Mouse (Mus musculus) small intestine, adult 2 months (tissue): ENCODE measurements at regions not wholly inside any gene's neighbourhood (a gene's known extent, or its start where the extent isn't known, plus 50 kb on each side); places are given as distances from the start of the nearest gene placed in this dataset.

ENCODE experiments used
- H3K27ac ChIP-seq: fragments of 200-500 bp; 2 replicates; pipeline ENCODE4 v1.5.1; 2012; ENCODE audit warnings: low read depth, low read length, control low read depth, inconsistent platforms; ENCODE audit not compliant: insufficient read depth
- H3K27me3 ChIP-seq: fragments of 200-500 bp; 2 replicates; pipeline ENCODE4 v1.6.1; 2012; ENCODE audit warnings: mild to moderate bottlenecking, moderate library complexity, low read length, inconsistent platforms; ENCODE audit not compliant: control insufficient read depth, insufficient read depth
- H3K36me3 ChIP-seq: fragments of 200-500 bp; 2 replicates; pipeline ENCODE4 v1.6.1; 2012; ENCODE audit warnings: mild to moderate bottlenecking, low read length, control low read depth, inconsistent platforms; ENCODE audit not compliant: control insufficient read depth, insufficient read depth
- H3K4me1 ChIP-seq: fragments of 200-500 bp; 2 replicates; pipeline ENCODE4 v1.6.1; 2012; ENCODE audit warnings: low read length, inconsistent platforms, mixed read lengths; ENCODE audit not compliant: control insufficient read depth, insufficient read depth, insufficient read length
- H3K4me3 ChIP-seq: fragments of 200-500 bp; 2 replicates; pipeline ENCODE4 v1.5.1; 2012; ENCODE audit warnings: low read depth, mild to moderate bottlenecking, control low read depth, inconsistent platforms, low read length, moderate library complexity
- CTCF ChIP-seq: fragments of 200-500 bp; IDR thresholded peaks from 2 replicates; pipeline ENCODE4 v1.5.1; 2012; ENCODE audit warnings: low read depth, mild to moderate bottlenecking, control low read depth, inconsistent platforms, low read length, moderate library complexity, mixed read lengths; ENCODE audit not compliant: insufficient replicate concordance, insufficient read length; ENCODE audit errors: extremely low read depth
- POLR2A ChIP-seq: fragments of 200-500 bp; IDR thresholded peaks from 2 replicates; pipeline ENCODE4 v1.6.1; 2012; ENCODE audit warnings: low read depth, mild to moderate bottlenecking, control low read depth, inconsistent platforms, low read length, moderate library complexity
- WGBS: fragments of 180-500 bp; shearing (Covaris S2); methylation state at CpG from one replicate; pipeline ENCODE4 v1.1.7; 2018; 5-methylcytosine and 5-hydroxymethylcytosine counted together

DNA sequence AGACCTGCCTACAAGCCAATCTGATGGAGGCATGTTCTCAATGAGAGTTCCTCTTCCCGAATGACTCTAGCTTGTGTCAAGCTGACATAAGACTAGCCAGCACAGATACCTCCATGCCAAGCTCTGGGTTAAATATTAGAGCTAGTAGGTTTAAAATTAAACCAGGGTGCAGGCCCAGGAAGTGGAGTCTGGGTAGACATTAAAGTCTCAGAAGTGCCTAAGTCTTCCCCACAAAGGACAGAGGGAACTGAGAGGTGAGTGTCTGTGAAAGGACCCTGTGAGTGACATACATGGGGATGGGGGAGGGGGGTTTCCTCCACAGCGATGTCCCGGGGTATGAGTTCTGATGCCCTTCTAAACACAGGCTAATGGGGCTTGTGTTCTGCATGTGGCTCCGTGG is 90.2 kb upstream of the Sertad2 start:
- Histone ChIP-seq H3K36me3 (no peaks in the 10 kb centered on the region), H3K27ac (peak overlapping the region; percentile 51), H3K4me3 (peak overlapping the region; percentile 46), H3K27me3 (no peaks in the 10 kb centered on the region), H3K4me1 (peaks cover 18% of the 10 kb centered on the region)
- 22% methylated on average over 4 of the region's 4 CpGs for WGBS
- no peak for TF ChIP-seq CTCF
- no peak for TF ChIP-seq POLR2A

DNA sequence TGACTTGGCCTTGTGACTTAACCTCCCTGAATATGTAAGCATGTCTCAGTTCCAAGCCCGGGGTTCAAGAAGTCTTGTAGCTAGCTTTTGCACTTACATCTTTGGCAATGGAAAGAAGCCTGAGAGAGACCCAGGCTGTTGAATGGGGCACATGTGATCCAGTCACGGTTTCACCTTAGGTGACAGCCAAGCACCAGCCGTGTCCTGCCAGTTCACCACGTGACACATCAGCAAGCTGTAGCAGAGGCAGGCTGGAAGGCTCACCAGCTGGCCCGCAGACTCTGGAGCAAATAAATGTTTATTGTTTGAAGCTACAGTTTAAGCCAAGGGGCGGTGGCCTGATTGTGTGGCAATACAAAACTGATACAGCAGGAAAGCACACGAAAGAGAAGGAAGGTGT is 89.3 kb upstream of the Sertad2 start:
- 24% methylated on average over 7 of the region's 7 CpGs for WGBS
- TF ChIP-seq POLR2A: no peak
- TF ChIP-seq CTCF: no peak
- H3K4me1 ChIP-seq: peaks cover 18% of the 10 kb centered on the region
- H3K36me3 ChIP-seq: no peaks in the 10 kb centered on the region
- H3K4me3 ChIP-seq: no peak overlapping the region
- no peaks in the 10 kb centered on the region for H3K27me3 ChIP-seq
- peak overlapping the region; percentile 51 for H3K27ac ChIP-seq

DNA sequence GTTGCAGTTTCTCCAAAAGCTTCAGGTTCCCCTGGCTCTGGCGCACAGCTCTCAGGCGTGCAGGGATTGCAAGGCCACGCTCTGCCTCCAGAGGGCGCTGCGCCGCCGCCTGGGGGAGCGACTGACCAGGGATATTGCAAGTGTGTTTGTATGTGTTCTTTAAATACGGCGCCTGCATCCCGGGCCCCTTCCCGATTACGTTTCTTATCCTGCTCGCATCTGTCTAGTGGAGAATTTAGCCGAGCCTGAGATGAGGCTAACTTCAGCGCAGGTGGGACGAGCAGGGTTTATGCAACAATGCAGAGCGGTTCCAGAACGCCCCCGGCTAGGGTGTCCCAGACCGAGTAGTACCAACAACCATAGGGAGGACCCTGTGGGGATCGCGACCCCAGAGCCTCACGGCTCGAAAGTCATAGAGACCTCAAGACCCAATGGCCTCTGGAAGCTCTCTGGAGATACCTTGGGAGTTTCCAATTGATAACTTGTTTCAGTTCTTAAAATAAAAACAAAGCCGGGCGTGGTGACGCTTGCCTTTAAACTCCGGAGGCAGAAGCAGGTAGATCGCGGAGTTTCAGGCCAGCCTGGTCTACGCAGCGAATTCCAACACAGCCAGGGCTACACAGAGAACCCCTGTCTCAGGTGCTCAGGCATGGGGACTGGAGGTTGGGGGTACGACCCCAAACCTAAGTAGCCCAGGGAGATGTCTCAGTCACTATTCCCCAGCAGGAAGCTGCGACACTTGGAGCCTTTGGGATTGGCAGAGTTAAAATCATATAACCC is 87.8 kb upstream of the Sertad2 start:
- peak; percentile 99 for TF ChIP-seq CTCF
- TF ChIP-seq POLR2A: peak; percentile 44; the same call in 1 of the 2 replicates
- H3K27ac ChIP-seq: no peak overlapping the region
- WGBS: under 1% methylated on average over 35 of the region's 35 CpGs

DNA sequence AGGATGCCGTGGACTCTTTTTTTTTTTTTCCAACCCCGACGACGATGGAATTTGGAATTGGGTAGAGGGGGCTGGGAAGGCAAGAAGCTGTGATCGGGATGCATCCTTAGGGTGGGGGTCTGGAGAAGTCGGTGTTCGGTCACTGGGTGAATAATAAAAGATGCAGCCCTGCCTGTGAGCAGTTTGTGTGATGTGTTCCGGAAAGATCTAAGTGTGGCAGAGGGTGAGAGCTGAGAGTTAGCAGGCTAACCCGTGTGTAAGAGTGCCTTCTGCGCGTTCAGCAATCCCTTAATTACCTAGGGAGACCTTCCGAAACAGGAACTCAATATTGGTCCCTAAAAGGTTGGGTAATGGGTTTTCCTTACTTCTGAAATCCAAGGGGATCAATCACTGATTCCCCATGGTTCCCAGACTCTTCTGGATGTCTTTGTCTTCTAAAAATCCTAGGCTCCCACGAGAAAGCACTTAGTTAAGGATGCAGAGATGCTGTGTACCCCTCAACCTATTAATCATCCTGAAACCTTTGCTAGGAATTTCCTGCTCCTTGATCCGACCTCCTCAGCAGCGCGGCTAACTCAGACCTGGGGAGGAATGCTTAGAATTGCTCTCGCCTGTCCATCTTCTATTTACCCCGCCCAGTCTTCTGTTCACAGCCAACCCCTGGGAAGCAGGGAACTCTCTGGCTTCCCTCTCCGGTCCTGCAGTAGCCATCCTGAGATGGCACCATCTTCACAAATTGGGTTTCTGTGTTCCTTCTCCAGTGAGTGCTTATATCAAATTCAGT is 87.0 kb upstream of the Sertad2 start:
- Histone ChIP-seq H3K4me3 (peak overlapping the region; percentile 77), H3K27me3 (no peaks in the 10 kb centered on the region), H3K4me1 (peaks cover 22% of the 10 kb centered on the region), H3K27ac (no peak overlapping the region), H3K36me3 (no peaks in the 10 kb centered on the region)
- no peak for TF ChIP-seq CTCF
- TF ChIP-seq POLR2A: no peak
- 21% methylated on average over 19 of the region's 19 CpGs for WGBS

More for the DNA sequence above, 87.8 kb upstream of the Sertad2 start:
- peak overlapping the region; percentile 77 for H3K4me3 ChIP-seq
- no peaks in the 10 kb centered on the region for H3K36me3 ChIP-seq
- H3K4me1 ChIP-seq: peaks cover 18% of the 10 kb centered on the region
- no peaks in the 10 kb centered on the region for H3K27me3 ChIP-seq

DNA sequence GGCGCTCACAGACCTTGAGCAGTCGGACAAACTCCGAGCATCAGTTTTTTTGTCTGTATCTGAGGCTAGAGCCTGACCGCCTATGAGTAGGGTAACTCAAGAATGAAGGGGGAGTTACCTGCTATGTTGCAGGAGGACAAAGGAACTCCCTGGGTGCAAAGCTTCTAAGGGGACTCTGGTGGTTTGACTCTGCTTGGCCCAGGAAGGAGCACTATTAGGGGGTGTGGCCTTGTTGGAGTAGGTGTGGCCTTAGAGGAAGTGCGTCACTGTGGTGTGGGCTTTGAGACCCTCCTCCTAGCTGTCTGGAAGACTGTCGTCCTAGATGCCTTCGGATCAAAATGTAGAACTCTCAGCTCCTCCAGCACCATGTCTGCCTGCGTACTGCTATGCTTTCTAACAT is 83.9 kb upstream of the Sertad2 start:
- TF ChIP-seq POLR2A (no peak), CTCF (no peak)
- 97% methylated on average over 8 of the region's 8 CpGs for WGBS
- Histone ChIP-seq H3K27me3 (no peaks in the 10 kb centered on the region), H3K4me1 (peaks cover 31% of the 10 kb centered on the region), H3K36me3 (no peaks in the 10 kb centered on the region), H3K4me3 (no peak overlapping the region), H3K27ac (no peak overlapping the region)

DNA sequence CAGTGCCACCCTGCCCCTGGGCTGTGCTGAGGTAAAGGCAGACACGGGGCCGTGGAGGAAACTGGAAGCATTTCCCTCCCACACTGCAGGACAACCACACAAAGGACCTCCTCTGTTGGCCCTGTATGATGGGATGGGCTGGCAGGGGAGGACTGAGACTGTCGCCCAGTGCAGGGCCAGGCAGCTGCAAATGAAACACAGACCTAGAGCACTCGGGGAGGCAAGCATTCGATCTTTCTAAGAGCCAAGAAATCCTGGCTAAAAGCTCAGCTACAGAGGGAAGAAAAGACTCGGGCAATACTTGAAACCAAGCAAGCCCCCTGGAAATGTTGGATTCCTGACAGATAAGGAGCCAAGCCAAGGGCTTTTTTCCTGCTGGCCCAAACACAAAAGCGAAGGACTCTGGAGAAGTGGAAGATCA is 82.5 kb upstream of the Sertad2 start:
- no peaks in the 10 kb centered on the region for H3K27me3 ChIP-seq
- H3K4me1 ChIP-seq: peaks cover 26% of the 10 kb centered on the region
- no peak for TF ChIP-seq CTCF
- no peak for TF ChIP-seq POLR2A
- H3K36me3 ChIP-seq: no peaks in the 10 kb centered on the region
- no peak overlapping the region for H3K4me3 ChIP-seq
- 32% methylated on average over 7 of the region's 7 CpGs for WGBS
- H3K27ac ChIP-seq: no peak overlapping the region

DNA sequence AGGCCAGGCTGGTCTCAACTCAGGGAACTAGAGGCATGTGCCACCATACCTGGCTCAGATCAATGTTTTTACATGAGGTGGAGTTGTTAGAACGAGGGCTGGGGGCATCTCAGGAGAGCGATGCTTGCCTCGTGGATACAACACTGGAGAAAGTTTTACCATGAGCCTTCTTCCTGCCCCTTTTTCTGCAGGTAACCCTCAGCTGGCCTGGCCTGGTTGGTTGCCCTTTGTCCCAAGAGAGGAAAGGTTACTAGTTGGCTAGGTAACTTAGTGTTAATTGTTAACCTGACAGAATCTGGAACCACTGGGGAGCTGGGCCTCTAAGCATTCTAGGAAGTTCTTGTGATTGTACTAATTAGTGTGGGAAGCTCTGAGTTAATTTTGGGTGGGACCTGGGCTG is 81.0 kb upstream of the Sertad2 start:
- 30% methylated on average over 3 of the region's 3 CpGs for WGBS
- H3K27ac ChIP-seq: peak overlapping the region; percentile 88

More for the DNA sequence above, 81.0 kb upstream of the Sertad2 start:
- TF ChIP-seq POLR2A (no peak), CTCF (no peak)
- H3K4me3 ChIP-seq: no peak overlapping the region
- no peaks in the 10 kb centered on the region for H3K27me3 ChIP-seq
- no peaks in the 10 kb centered on the region for H3K36me3 ChIP-seq
- peaks cover 26% of the 10 kb centered on the region for H3K4me1 ChIP-seq
